Mouse (Mus musculus) midbrain, embryonic 11.5 days (tissue): ENCODE results near the gene Ackr2. TPM values are rescaled to one million over a fixed set of nuclear protein-coding genes. Genes with fewer than 3 reads are reported as not detected.

Experiments
- ATAC-seq: fragments of 200-750 bp; cut with Nextera tagmentation; 2 replicates; pipeline ENCODE4 v1.8.0; 2017; ENCODE audit warnings: moderate TSS enrichment, moderate library complexity; ENCODE audit not compliant: low FRiP score
- DNase-seq: peaks from one replicate; pipeline ENCODE4 v3.0.0; 2015; ENCODE audit warnings: low spot score; ENCODE audit errors: missing footprints
- H3K27ac ChIP-seq: fragments of 300-500 bp; sonication (generic); 2 replicates; pipeline ENCODE4 v1.5.1; 2014; ENCODE audit warnings: low read depth, low read length
- H3K27me3 ChIP-seq: fragments of 300-500 bp; sonication (generic); 2 replicates; pipeline ENCODE4 v1.6.1; 2014; ENCODE audit warnings: mild to moderate bottlenecking, low read length, moderate library complexity, mixed read lengths; ENCODE audit not compliant: control insufficient read depth, insufficient read depth
- H3K36me3 ChIP-seq: fragments of 300-500 bp; sonication (generic); 2 replicates; pipeline ENCODE4 v1.6.1; 2014; ENCODE audit warnings: mild to moderate bottlenecking, low read length, moderate library complexity, mixed read lengths; ENCODE audit not compliant: control insufficient read depth, insufficient read depth
- H3K4me1 ChIP-seq: fragments of 300-500 bp; sonication (generic); 2 replicates; pipeline ENCODE4 v1.6.1; 2014; ENCODE audit warnings: low read length; ENCODE audit not compliant: control insufficient read depth, insufficient read depth
- H3K4me2 ChIP-seq: fragments of 300-500 bp; sonication (generic); 2 replicates; pipeline ENCODE4 v1.6.1; 2014; ENCODE audit warnings: mild to moderate bottlenecking, moderate library complexity
- H3K4me3 ChIP-seq: fragments of 300-500 bp; sonication (generic); 2 replicates; pipeline ENCODE4 v1.5.1; 2014; ENCODE audit warnings: low read depth, low read length
- H3K9ac ChIP-seq: fragments of 300-500 bp; sonication (generic); 2 replicates; pipeline ENCODE4 v1.6.1; 2014; ENCODE audit warnings: low read length
- H3K9me3 ChIP-seq: fragments of 300-500 bp; sonication (generic); 2 replicates; pipeline ENCODE4 v1.6.1; 2016; ENCODE audit warnings: low read length; ENCODE audit not compliant: control insufficient read depth
- WGBS: fragments of 180-500 bp; shearing (Covaris S2); extraction: QIAGEN DNeasy Blood & Tissue Kit; methylation state at CpG from one replicate; pipeline ENCODE4 v1.1.7; 2014; 5-methylcytosine and 5-hydroxymethylcytosine counted together
- polyA plus RNA-seq: library from polyadenylated mRNA; unstranded; fragments of >200 nt; fragmentation: Nextera tagmentation; extraction: Ambion mirVana; gene quantifications from 2 replicates; pipeline ENCODE4 v1.2.1, GENCODE M21; 2014

Ackr2 gene
- polyA plus RNA-seq, 1 experiment from 2014 or later: 1.6 TPM

- H3K27ac ChIP-seq: no peak overlapping the region
- H3K4me1 ChIP-seq: no peaks in the 10 kb centered on the region
- no peak for ATAC-seq
- no peak overlapping the region for H3K4me3 ChIP-seq
- no peaks in the 10 kb centered on the region for H3K36me3 ChIP-seq
- H3K9ac ChIP-seq: no peak overlapping the region
- WGBS: 96% methylated on average over 6 of the region's 6 CpGs
- H3K27me3 ChIP-seq: no peaks in the 10 kb centered on the region
- H3K4me2 ChIP-seq: no peak overlapping the region
- H3K9me3 ChIP-seq: no peaks in the 10 kb centered on the region
- DNase-seq: peak; percentile 28
These were observed 30.5 kb upstream of the Ackr2 start for GRCm38 (mm10) chr9:121867632-121868031.

GRCm38 (mm10) chr9:121868236-121868635 is 29.9 kb upstream of the Ackr2 start:
- no peaks in the 10 kb centered on the region for H3K36me3 ChIP-seq
- no peak overlapping the region for H3K27ac ChIP-seq
- no peaks in the 10 kb centered on the region for H3K4me1 ChIP-seq
- H3K9ac ChIP-seq: no peak overlapping the region
- ATAC-seq (no peak), DNase-seq (peak; percentile 28)
- H3K4me2 ChIP-seq: no peak overlapping the region
- H3K27me3 ChIP-seq: no peaks in the 10 kb centered on the region
- no peak overlapping the region for H3K4me3 ChIP-seq
- H3K9me3 ChIP-seq: no peaks in the 10 kb centered on the region
- 87% methylated on average over 6 of the region's 6 CpGs for WGBS

GRCm38 (mm10) chr9:121869432-121869831 is 28.7 kb upstream of the Ackr2 start:
- Histone ChIP-seq H3K27me3 (no peaks in the 10 kb centered on the region), H3K4me3 (no peak overlapping the region), H3K27ac (no peak overlapping the region), H3K9me3 (no peaks in the 10 kb centered on the region), H3K4me2 (no peak overlapping the region), H3K9ac (no peak overlapping the region), H3K36me3 (no peaks in the 10 kb centered on the region), H3K4me1 (no peaks in the 10 kb centered on the region)
- 88% methylated on average over 5 of the region's 5 CpGs for WGBS
- DNase-seq (no peak), ATAC-seq (no peak)

- no peak overlapping the region for H3K9ac ChIP-seq
- no peaks in the 10 kb centered on the region for H3K4me1 ChIP-seq
- 72% methylated on average over 4 of the region's 4 CpGs for WGBS
- H3K4me2 ChIP-seq: no peak overlapping the region
- ATAC-seq (no peak), DNase-seq (peak; percentile 4)
- no peaks in the 10 kb centered on the region for H3K9me3 ChIP-seq
- no peaks in the 10 kb centered on the region for H3K27me3 ChIP-seq
- no peak overlapping the region for H3K4me3 ChIP-seq
- H3K36me3 ChIP-seq: no peaks in the 10 kb centered on the region
- no peak overlapping the region for H3K27ac ChIP-seq
These were observed 28.1 kb upstream of the Ackr2 start for GRCm38 (mm10) chr9:121869973-121870515.

- 77% methylated on average over 2 of the region's 2 CpGs for WGBS
- Histone ChIP-seq H3K4me3 (no peak overlapping the region), H3K27me3 (no peaks in the 10 kb centered on the region)
These were observed 26.0 kb upstream of the Ackr2 start for GRCm38 (mm10) chr9:121872062-121872683.

GRCm38 (mm10) chr9:121873578-121873977 is 24.6 kb upstream of the Ackr2 start:
- no peak overlapping the region for H3K4me2 ChIP-seq
- no peaks in the 10 kb centered on the region for H3K4me1 ChIP-seq
- H3K36me3 ChIP-seq: no peaks in the 10 kb centered on the region
- H3K27me3 ChIP-seq: no peaks in the 10 kb centered on the region
- no peaks in the 10 kb centered on the region for H3K9me3 ChIP-seq
- no peak overlapping the region for H3K9ac ChIP-seq
- H3K27ac ChIP-seq: no peak overlapping the region
- ATAC-seq (no peak), DNase-seq (no peak)
- H3K4me3 ChIP-seq: no peak overlapping the region

More at GRCm38 (mm10) chr9:121872062-121872683, 26.0 kb upstream of the Ackr2 start:
- H3K4me2 ChIP-seq: no peak overlapping the region
- H3K4me1 ChIP-seq: no peaks in the 10 kb centered on the region
- H3K27ac ChIP-seq: no peak overlapping the region
- DNase-seq (peak; percentile 67), ATAC-seq (no peak)
- no peak overlapping the region for H3K9ac ChIP-seq
- H3K9me3 ChIP-seq: no peaks in the 10 kb centered on the region
- H3K36me3 ChIP-seq: no peaks in the 10 kb centered on the region

- no peak overlapping the region for H3K27ac ChIP-seq
- H3K9ac ChIP-seq: no peak overlapping the region
- H3K9me3 ChIP-seq: no peaks in the 10 kb centered on the region
- whole genome bisulfite sequencing: 32% methylated on average over 3 of the region's 3 CpGs
- H3K36me3 ChIP-seq: no peaks in the 10 kb centered on the region
- H3K27me3 ChIP-seq: no peaks in the 10 kb centered on the region
- no peaks in the 10 kb centered on the region for H3K4me1 ChIP-seq
- DNase-seq: peak; percentile 90
- ATAC-seq: no peak
- no peak overlapping the region for H3K4me3 ChIP-seq
- no peak overlapping the region for H3K4me2 ChIP-seq
These were observed 21.0 kb upstream of the Ackr2 start for GRCm38 (mm10) chr9:121877052-121877740.

GRCm38 (mm10) chr9:121880840-121881239 is 17.3 kb upstream of the Ackr2 start:
- Histone ChIP-seq H3K4me1 (no peaks in the 10 kb centered on the region), H3K27ac (no peak overlapping the region), H3K27me3 (no peaks in the 10 kb centered on the region), H3K9me3 (no peaks in the 10 kb centered on the region), H3K36me3 (no peaks in the 10 kb centered on the region), H3K9ac (no peak overlapping the region), H3K4me3 (no peak overlapping the region), H3K4me2 (no peak overlapping the region)
- ATAC-seq: no peak
- DNase-seq: peak; percentile 93
- WGBS: 23% methylated on average over 14 of the region's 14 CpGs

- Histone ChIP-seq H3K9ac (no peak overlapping the region), H3K4me3 (no peak overlapping the region), H3K4me2 (no peak overlapping the region), H3K4me1 (no peaks in the 10 kb centered on the region), H3K36me3 (no peaks in the 10 kb centered on the region), H3K27ac (no peak overlapping the region), H3K27me3 (no peaks in the 10 kb centered on the region), H3K9me3 (no peaks in the 10 kb centered on the region)
- WGBS: 79% methylated on average over 6 of the region's 6 CpGs
- no peak for ATAC-seq
- DNase-seq: no peak
These were observed 16.9 kb upstream of the Ackr2 start for GRCm38 (mm10) chr9:121881301-121881700.
